Mouse (Mus musculus) embryonic facial prominence, embryonic 14.5 days (tissue): Measurements from ENCODE around the gene Btbd19. TPM values are rescaled to one million over a fixed set of nuclear protein-coding genes. Genes with fewer than 3 reads are reported as not detected.
A peak's percentile ranks its signal among the peaks of the same experiment; 100 is the strongest.

Experiments used
- ATAC-seq: fragments of 200-750 bp; cut with Nextera tagmentation; 2 replicates; pipeline ENCODE4 v1.8.0; 2017; ENCODE audit warnings: low read depth, moderate number of reproducible peaks, moderate TSS enrichment
- DNase-seq: peaks from one replicate; pipeline ENCODE4 v3.0.0-alpha.2; 2015; ENCODE audit warnings: low spot score
- H3K27ac ChIP-seq: fragments of 300-500 bp; sonication (generic); replicated peaks from 2 replicates; pipeline ENCODE4 v1.5.1; 2014; ENCODE audit warnings: low read depth, mild to moderate bottlenecking, low read length, moderate library complexity
- H3K27me3 ChIP-seq: fragments of 300-500 bp; sonication (generic); replicated peaks from 2 replicates; pipeline ENCODE4 v1.6.1; 2014; ENCODE audit warnings: low read length; ENCODE audit not compliant: control insufficient read depth, insufficient read depth
- H3K36me3 ChIP-seq: fragments of 300-500 bp; sonication (generic); 2 replicates; pipeline ENCODE4 v1.6.1; 2014; ENCODE audit warnings: low read length, mixed read lengths; ENCODE audit not compliant: control insufficient read depth, insufficient read depth
- H3K4me1 ChIP-seq: fragments of 300-500 bp; sonication (generic); 2 replicates; pipeline ENCODE4 v1.6.1; 2014; ENCODE audit warnings: antibody characterized with exemption, low read length; ENCODE audit not compliant: control insufficient read depth, insufficient read depth
- H3K4me2 ChIP-seq: fragments of 300-500 bp; sonication (generic); 2 replicates; pipeline ENCODE4 v1.6.1; 2014; ENCODE audit warnings: low read depth, mild to moderate bottlenecking, low read length, moderate library complexity, mixed read lengths
- H3K4me3 ChIP-seq: fragments of 300-500 bp; sonication (generic); 2 replicates; pipeline ENCODE4 v1.5.1; 2014; ENCODE audit warnings: low read depth, mild to moderate bottlenecking, low read length
- H3K9ac ChIP-seq: fragments of 300-500 bp; sonication (generic); 2 replicates; pipeline ENCODE4 v1.6.1; 2014; ENCODE audit warnings: low read depth, mild to moderate bottlenecking, low read length, moderate library complexity, mixed read lengths
- H3K9me3 ChIP-seq: fragments of 300-500 bp; sonication (generic); 2 replicates; pipeline ENCODE4 v1.6.1; 2016; ENCODE audit warnings: low read length; ENCODE audit not compliant: control insufficient read depth
- WGBS: fragments of 180-500 bp; shearing (Covaris S2); extraction: QIAGEN DNeasy Blood & Tissue Kit; methylation state at CpG from one replicate; pipeline ENCODE4 v1.1.7; 2014; 5-methylcytosine and 5-hydroxymethylcytosine counted together
- polyA plus RNA-seq: library from polyadenylated mRNA; unstranded; fragments of >200 nt; fragmentation: Nextera tagmentation; extraction: Ambion mirVana; gene quantifications from 2 replicates; pipeline ENCODE4 v1.2.1, GENCODE M21; 2014

Gene Btbd19
- polyA plus RNA-seq, result 6.6 and 7.0 TPM in 2 replicates

DNA sequence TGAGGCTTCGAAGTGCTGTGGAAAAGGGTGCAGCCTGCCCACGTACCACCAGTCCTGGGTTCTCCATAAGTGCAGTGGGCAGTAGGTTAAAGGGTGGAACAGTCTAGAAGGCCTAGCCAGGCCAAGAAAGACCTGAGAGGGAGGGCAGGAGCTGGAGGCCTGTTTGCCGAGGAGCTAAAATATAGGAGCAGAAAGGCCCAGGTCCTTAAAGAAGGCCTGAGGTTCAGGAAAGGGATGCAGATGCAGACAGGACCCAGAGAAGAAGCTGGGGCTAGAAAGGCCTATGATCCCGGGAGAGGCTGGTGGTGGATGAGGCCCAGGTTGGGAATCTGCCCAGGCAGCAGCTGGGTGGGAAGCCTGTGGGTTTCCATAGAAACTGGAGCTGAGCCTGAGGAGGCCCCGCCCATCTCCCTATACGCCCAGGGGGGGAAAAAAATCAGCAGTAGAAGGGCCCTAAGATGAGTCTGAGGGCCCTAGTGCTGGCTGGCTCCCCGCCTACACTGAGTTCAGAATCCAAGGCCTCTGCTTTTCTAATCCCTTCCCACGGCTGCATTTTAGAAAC, at the start of gene Btbd19:
Gene Btbd19 (minus strand): TSS at position 378 of the 562 bp plus-strand sequence.
- H3K27ac ChIP-seq, result peak within 1 kb of the TSS; percentile 88
- H3K27me3 ChIP-seq, result no peaks in the 10 kb centered on the region
- peak within 1 kb of the TSS; percentile 52 for H3K9ac ChIP-seq
- WGBS, result 28% methylated on average over 8 of the region's 8 CpGs
- H3K4me1 ChIP-seq, result peaks cover 21% of the 10 kb centered on the region
- ATAC-seq, result peak; percentile 48
- peaks cover 5% of the 10 kb centered on the region for H3K36me3 ChIP-seq
- H3K4me3 ChIP-seq, result no peak within 1 kb of the TSS
- peak; percentile 93 for DNase-seq
- peak within 1 kb of the TSS; percentile 33 for H3K4me2 ChIP-seq
- H3K9me3 ChIP-seq, result no peaks in the 10 kb centered on the region

GRCm38 (mm10) chr4:117169936-117170335, 44.4 kb upstream of the Btbd19 start:
- Histone ChIP-seq H3K4me1 (no peaks in the 10 kb centered on the region), H3K9ac (no peak overlapping the region), H3K36me3 (peaks cover 87% of the 10 kb centered on the region), H3K27ac (no peak overlapping the region), H3K4me3 (no peak overlapping the region), H3K9me3 (no peaks in the 10 kb centered on the region), H3K27me3 (no peaks in the 10 kb centered on the region), H3K4me2 (no peak overlapping the region)
- ATAC-seq (no peak), DNase-seq (no peak)
- 88% methylated on average over 5 of the region's 5 CpGs for WGBS

- H3K27ac ChIP-seq, result no peak overlapping the region
- no peak for ATAC-seq
- no peak for DNase-seq
- H3K4me3 ChIP-seq, result no peak overlapping the region
- H3K36me3 ChIP-seq, result peaks cover 66% of the 10 kb centered on the region
- H3K4me1 ChIP-seq, result no peaks in the 10 kb centered on the region
- no peaks in the 10 kb centered on the region for H3K27me3 ChIP-seq
- H3K9me3 ChIP-seq, result no peaks in the 10 kb centered on the region
- no peak overlapping the region for H3K4me2 ChIP-seq
- WGBS, result 72% methylated on average over 4 of the region's 4 CpGs
- H3K9ac ChIP-seq, result no peak overlapping the region; the same call in 1 of the 2 replicates
Measured at GRCm38 (mm10) chr4:117161183-117161582, 35.7 kb upstream of the Btbd19 start.

DNA sequence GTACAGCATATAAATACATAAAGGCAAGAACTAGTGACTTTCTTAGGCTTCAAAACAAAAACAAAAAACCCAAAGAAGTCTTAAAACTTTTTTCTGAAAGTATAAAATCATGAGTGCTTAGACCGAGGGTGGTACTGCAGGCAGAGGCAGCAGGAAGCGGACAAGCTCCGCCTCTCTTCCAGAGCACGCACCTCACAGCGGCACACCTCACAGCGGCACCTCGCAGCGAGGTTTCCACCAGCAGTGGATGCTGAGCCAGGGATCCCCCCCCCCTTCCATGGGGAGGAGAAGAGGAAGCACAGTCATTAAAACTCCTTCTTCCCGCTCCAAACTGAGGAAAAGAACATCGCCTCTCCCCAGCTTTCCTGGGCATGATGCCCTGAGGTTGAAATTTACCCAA, 34.1 kb upstream of the Btbd19 start:
- H3K4me1 ChIP-seq, result no peaks in the 10 kb centered on the region
- H3K9me3 ChIP-seq, result no peaks in the 10 kb centered on the region
- H3K36me3 ChIP-seq, result peaks cover 56% of the 10 kb centered on the region
- ATAC-seq (no peak), DNase-seq (no peak)
- WGBS, result 80% methylated on average over 10 of the region's 10 CpGs
- H3K9ac ChIP-seq, result no peak overlapping the region
- H3K27me3 ChIP-seq, result no peaks in the 10 kb centered on the region
- H3K4me2 ChIP-seq, result no peak overlapping the region
- no peak overlapping the region for H3K27ac ChIP-seq
- no peak overlapping the region for H3K4me3 ChIP-seq

DNA sequence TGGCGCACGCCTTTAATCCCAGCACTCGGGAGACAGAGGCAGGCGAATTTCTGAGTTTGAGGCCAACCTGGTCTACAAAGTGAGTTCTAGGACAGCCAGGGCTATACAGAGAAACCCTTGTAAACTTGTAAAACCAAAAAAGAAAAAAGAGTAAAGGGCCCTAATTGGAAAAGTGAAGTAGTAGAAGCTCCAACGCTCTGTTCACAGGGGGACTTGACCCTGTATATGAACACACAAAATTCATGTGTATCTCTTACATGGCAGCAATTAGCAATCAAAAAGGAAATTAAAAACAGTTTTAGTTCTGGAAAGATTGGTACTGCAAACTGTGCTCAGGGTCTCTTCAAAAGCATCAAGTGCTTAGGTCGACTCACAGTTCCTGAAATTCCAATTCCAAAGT, 30.8 kb upstream of the Btbd19 start:
- WGBS, result 30% methylated on average over 6 of the region's 6 CpGs
- ATAC-seq, result no peak
- Histone ChIP-seq H3K4me2 (peak overlapping the region; percentile 94), H3K4me3 (peak overlapping the region; percentile 99), H3K9me3 (no peaks in the 10 kb centered on the region), H3K4me1 (0 out of 2 replicates have a peak, but pooled peaks cover 3% of the 10 kb centered on the region), H3K9ac (peak overlapping the region; percentile 99), H3K36me3 (peaks cover 61% of the 10 kb centered on the region), H3K27ac (no peak overlapping the region), H3K27me3 (no peaks in the 10 kb centered on the region)
- no peak for DNase-seq

GRCm38 (mm10) chr4:117155792-117156355, 30.3 kb upstream of the Btbd19 start, which contains the start of gene Rps8:
TSS of gene Rps8 (minus strand) at chr4:117156243.
- H3K4me3 ChIP-seq, result peak within 1 kb of the TSS; percentile 99
- ATAC-seq, result peak; percentile 93
- 0 out of 2 replicates have a peak, but pooled peaks cover 3% of the 10 kb centered on the region for H3K4me1 ChIP-seq
- DNase-seq, result peak; percentile 97
- peak within 1 kb of the TSS; percentile 95 for H3K27ac ChIP-seq
- peaks cover 61% of the 10 kb centered on the region for H3K36me3 ChIP-seq
- no peaks in the 10 kb centered on the region for H3K9me3 ChIP-seq
- peak within 1 kb of the TSS; percentile 94 for H3K4me2 ChIP-seq
- peak within 1 kb of the TSS; percentile 99 for H3K9ac ChIP-seq
- H3K27me3 ChIP-seq, result no peaks in the 10 kb centered on the region
- under 1% methylated on average over 24 of the region's 52 CpGs for WGBS

DNA sequence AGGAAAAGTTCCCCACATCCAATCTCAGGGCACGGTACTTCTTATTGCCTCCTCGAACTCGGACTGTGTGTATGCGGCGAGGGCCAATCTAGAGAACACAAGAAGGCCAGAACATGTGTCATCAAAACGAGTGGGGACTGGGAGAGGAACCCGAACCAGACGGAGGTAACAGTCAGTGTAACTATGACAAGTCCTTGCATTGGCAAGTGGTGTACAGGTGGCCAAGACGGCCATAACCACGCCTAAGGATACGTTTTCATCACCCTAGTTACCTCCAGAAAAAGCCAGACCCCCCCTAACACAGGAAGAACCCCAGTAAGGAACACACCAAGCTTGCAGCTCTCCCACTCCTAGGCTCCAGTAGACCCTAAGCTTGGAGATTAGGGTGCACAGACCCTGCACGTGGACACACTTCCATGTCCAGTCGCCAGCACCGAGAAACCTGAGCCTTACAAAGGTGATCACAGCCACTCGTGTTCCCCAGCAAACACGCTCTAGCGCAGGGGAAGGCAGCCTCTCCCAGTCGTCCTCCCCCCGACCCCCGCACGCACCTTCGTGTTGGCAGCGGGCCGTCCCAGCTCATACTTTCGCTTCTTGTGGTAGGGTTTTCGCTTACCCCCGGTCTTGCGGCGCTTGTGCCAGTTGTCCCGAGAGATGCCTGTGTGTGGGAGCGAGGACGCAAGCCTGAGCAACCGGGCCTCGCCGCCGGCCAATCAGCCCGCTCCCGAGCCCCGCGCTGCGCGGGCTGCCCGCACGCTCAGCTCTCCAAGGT, 29.7 kb upstream of the Btbd19 start:
- Histone ChIP-seq H3K27ac (peak overlapping the region; percentile 95), H3K36me3 (peaks cover 61% of the 10 kb centered on the region), H3K4me1 (0 out of 2 replicates have a peak, but pooled peaks cover 3% of the 10 kb centered on the region), H3K27me3 (no peaks in the 10 kb centered on the region), H3K4me3 (peak overlapping the region; percentile 99), H3K9me3 (no peaks in the 10 kb centered on the region), H3K9ac (peak overlapping the region; percentile 99), H3K4me2 (peak overlapping the region; percentile 94)
- ATAC-seq, result peak; percentile 4; the same call in 1 of the 2 replicates
- DNase-seq, result no peak
- 3% methylated on average over 24 of the region's 44 CpGs for WGBS

DNA sequence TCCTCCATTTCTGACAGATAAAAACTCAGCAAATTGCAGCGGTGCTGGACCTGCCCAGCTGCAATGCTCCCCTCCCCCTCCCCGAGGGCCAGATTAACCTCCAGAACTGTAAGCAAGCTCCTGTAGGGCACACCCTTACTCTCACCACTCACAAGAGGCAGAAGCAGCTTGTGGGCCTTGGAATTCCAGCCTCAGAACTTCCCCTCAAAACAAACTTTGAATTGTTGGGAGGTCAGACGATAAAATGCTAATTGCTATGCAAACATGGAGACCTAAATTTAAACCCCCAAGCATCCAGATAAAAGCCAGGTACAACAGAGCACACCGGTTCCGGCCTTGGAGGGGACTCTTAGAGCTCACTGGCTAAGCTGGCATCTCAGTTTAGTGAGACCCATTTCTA, 27.2 kb upstream of the Btbd19 start:
- no peak overlapping the region for H3K4me2 ChIP-seq
- no peaks in the 10 kb centered on the region for H3K9me3 ChIP-seq
- H3K4me3 ChIP-seq, result no peak overlapping the region
- H3K4me1 ChIP-seq, result 0 out of 2 replicates have a peak, but pooled peaks cover 3% of the 10 kb centered on the region
- H3K9ac ChIP-seq, result peak overlapping the region; percentile 99; the same call in 1 of the 2 replicates
- H3K27me3 ChIP-seq, result no peaks in the 10 kb centered on the region
- no peak overlapping the region for H3K27ac ChIP-seq
- no peak for ATAC-seq
- WGBS, result 75% methylated on average over 5 of the region's 5 CpGs
- DNase-seq, result no peak
- peaks cover 55% of the 10 kb centered on the region for H3K36me3 ChIP-seq
